Mouse (Mus musculus): ENCODE results near the gene Traip.

- TF ChIP-seq CTCF (conservative IDR thresholded peaks at IDR 0.05; ENCODE audit: insufficient read depth, insufficient read length, low read depth, low read length) (no peak), POLR2A (IDR thresholded peaks at IDR 0.05; ENCODE audit: low read depth, low read length) (no peak)
These were observed 24.7 kb downstream of the Traip start for GRCm38 (mm10) chr9:107974491-107975171.

All from kidney, adult 2 months (tissue).